Mouse (Mus musculus): ENCODE results near the gene Ppargc1a. TPM values are rescaled to one million over a fixed set of nuclear protein-coding genes. Genes with fewer than 3 reads are reported as not detected.
A peak's percentile ranks its signal among the peaks of the same experiment; 100 is the strongest.

Gene Ppargc1a
- total and polyA plus RNA-seq, 3 experiments, result 0.43 to 28.2 (median 12.1) TPM

- no peak for DNase-seq
Measured at GRCm38 (mm10) chr5:51497910-51498517, 69.5 kb downstream of the Ppargc1a start.

- DNase-seq, result no peak
Measured at GRCm38 (mm10) chr5:51495446-51495845, 72.1 kb downstream of the Ppargc1a start.

GRCm38 (mm10) chr5:51494358-51494876 is 73.1 kb downstream of the Ppargc1a start:
- no peak for DNase-seq

GRCm38 (mm10) chr5:51483768-51484167 is 83.8 kb downstream of the Ppargc1a start:
- DNase-seq, result no peak

- DNase-seq, result no peak
Measured at GRCm38 (mm10) chr5:51479859-51480258, 87.7 kb downstream of the Ppargc1a start.

- no peak for DNase-seq
Measured at GRCm38 (mm10) chr5:51479456-51479855, 88.1 kb downstream of the Ppargc1a start.

GRCm38 (mm10) chr5:51478319-51478994 is 89.1 kb downstream of the Ppargc1a start:
- no peak for DNase-seq

- DNase-seq, result no peak
Measured at GRCm38 (mm10) chr5:51477140-51477539, 90.4 kb downstream of the Ppargc1a start.

- DNase-seq, result no peak
Measured at GRCm38 (mm10) chr5:51475034-51475541, 92.4 kb downstream of the Ppargc1a start.

GRCm38 (mm10) chr5:51471614-51472013 is 95.9 kb downstream of the Ppargc1a start:
- no peak for DNase-seq

GRCm38 (mm10) chr5:51466036-51466435 is 101.5 kb downstream of the Ppargc1a start:
- no peak for DNase-seq

GRCm38 (mm10) chr5:51452033-51452432 is 115.5 kb downstream of the Ppargc1a start:
- no peak for DNase-seq

- DNase-seq, result no peak
Measured at GRCm38 (mm10) chr5:51447631-51448030, 119.9 kb downstream of the Ppargc1a start.

- DNase-seq, result no peak
Measured at GRCm38 (mm10) chr5:51446299-51447090, 121.0 kb downstream of the Ppargc1a start.

- DNase-seq, result no peak
Measured at GRCm38 (mm10) chr5:51445726-51446125, 121.8 kb downstream of the Ppargc1a start.

GRCm38 (mm10) chr5:51439773-51440172 is 127.8 kb downstream of the Ppargc1a start:
- DNase-seq, result peak; percentile 47

- DNase-seq, result no peak
Measured at GRCm38 (mm10) chr5:51433905-51434304, 133.6 kb downstream of the Ppargc1a start.

- no peak for DNase-seq
Measured at GRCm38 (mm10) chr5:51432532-51432931, 135.0 kb downstream of the Ppargc1a start.

- no peak for DNase-seq
Measured at GRCm38 (mm10) chr5:51432031-51432430, 135.5 kb downstream of the Ppargc1a start.

- no peak for DNase-seq
Measured at GRCm38 (mm10) chr5:51426406-51426805, 141.1 kb downstream of the Ppargc1a start.

GRCm38 (mm10) chr5:51416377-51416776 is 151.1 kb downstream of the Ppargc1a start:
- no peak for DNase-seq

GRCm38 (mm10) chr5:51415456-51415855 is 152.1 kb downstream of the Ppargc1a start:
- no peak for DNase-seq

Data from adrenal gland, adult 2 months (tissue).